Mouse (Mus musculus) granulocyte monocyte progenitor cell, adult 5-6 weeks (primary cell): Measurements from ENCODE around the gene Galk1. TPM values are rescaled to one million over a fixed set of nuclear protein-coding genes. Genes with fewer than 3 reads are reported as not detected.
A peak's percentile ranks its signal among the peaks of the same experiment; 100 is the strongest.

ENCODE experiments used
- ATAC-seq: replicated peaks from 2 replicates; pipeline ENCODE4 v1.8.0; 2016; ENCODE audit warnings: mild to moderate bottlenecking, moderate TSS enrichment, inconsistent platforms; ENCODE audit not compliant: poor library complexity, severe bottlenecking
- total RNA-seq, 2 experiments: library from RNA; stranded (forward) in 1 of 2; stranded (reverse) in 1 of 2; fragments of 200-712, 200-1000 nt in 1 of 2; fragments of >200 nt in 1 of 2; fragmentation: Nextera tagmentation in 1 of 2; gene quantifications; 2 replicates each; pipeline ENCODE4 v1.2.3; 2014 to 2017

The Galk1 gene
- total RNA-seq, 2 experiments from 2014 or later = 36.7 to 52.3 TPM

DNA sequence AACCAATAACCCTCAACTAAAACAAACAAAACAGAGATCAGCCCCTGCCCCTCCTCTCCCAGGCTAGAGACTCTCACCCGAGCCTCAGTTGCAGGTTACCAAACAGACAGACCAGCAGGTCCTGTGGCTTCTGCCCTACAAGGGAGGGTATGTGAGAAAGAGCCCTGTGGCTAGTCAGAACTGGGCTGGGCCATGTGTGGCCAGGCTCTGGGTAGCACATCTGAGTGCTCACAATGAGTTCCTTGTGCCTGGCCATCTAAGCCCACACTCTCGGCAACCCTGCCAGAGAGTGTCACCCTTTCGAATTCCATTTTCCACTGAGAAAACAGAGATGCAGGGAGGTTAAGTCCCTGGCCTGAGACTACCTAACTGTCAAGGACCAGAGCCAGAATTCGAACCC lies 20.4 kb downstream of the Galk1 start:
- ATAC-seq = no peak

DNA sequence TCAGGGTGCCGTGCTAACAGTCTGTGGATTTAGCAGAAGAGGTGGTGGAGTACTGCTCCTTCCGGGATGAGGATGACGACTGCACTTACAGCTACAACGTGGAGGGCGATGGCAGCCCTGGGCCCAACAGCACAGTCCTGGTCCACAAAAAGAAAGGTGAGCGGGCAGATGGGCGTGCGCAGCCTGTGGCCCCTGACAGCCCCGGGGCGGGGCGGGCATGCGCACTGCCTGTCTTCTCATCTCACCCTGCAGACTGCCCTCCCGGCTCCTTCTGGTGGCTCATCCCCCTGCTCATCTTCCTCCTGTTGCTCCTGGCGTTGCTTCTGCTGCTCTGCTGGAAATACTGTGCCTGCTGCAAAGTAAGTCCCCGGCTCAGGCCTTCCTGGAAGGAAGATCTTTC lies 22.8 kb downstream of the Galk1 start:
- ATAC-seq = no peak

DNA sequence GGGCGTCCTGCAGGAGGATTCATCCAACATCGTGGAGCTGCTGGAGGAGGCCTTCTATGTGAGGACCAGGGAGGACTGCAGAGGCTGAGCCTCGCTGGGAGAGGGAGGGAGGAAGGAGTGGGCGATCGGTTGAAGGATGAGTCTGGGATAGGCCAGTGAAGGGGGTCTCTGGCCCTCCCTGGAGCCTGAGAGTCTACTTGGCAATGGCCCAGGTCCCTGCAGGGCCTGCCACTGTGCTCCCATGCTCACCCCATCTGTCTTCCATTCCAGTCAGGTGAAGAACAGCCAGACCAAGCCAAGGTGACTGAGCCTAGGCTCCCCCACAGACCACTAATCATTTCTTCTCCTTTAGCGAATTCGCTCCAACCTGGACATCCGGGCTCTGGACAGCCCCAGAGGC lies 29.2 kb downstream of the Galk1 start:
- ATAC-seq = no peak

DNA sequence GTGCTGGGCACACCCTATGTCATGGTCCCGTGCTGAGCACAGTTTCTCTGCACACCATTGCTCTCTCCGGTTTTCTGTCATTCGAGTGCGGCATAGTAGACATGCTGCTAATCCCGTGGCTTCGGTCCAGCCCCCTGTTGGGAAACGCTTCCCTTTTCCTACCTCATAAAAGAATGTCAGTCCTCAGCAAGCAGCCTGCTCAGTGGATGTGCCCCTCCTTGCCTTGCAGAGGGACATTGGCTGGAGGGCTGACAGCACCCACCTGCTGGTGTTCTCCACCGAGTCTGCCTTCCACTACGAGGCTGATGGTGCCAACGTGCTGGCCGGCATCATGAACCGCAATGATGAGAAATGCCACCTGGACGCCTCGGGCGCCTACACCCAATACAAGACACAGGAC lies 30.0 kb downstream of the Galk1 start:
- ATAC-seq = no peak

DNA sequence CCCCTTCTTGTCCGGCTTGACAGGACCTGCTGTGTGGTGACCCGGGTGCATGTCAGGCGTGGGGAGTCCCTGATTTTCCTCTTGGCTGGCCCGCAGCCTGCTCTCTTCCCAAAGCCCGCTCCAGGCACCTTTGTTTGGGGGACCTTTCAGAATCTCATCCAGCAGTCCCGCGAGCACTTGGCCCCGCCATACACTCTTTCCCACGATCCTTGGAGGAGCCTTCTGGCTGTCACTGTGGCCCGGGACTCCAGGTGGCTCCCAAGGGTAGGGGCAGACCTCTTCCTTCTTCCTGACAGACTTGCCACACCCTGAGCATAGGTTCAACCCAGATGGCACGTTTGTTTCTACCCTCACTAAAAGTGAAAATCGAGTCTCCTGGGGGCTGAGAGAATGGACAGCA lies 37.0 kb downstream of the Galk1 start:
- ATAC-seq = no peak

DNA sequence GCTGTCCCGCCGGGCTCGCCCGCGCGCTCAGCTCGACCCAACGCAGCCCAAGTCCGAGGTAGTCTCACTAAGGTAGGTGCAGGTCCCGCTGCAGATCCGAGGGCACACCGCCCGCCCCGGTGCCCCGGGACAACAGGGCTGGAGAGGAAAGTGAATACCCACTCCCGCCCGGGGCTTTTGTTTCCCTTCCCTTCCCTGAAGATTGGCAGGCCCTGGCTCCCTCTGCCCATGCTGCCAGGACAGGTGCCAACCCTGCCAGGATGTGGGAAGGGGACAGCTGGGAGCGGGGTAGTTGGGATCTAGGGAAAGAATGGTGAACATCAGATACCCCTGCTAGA lies 37.5 kb downstream of the Galk1 start:
- no peak for ATAC-seq

DNA sequence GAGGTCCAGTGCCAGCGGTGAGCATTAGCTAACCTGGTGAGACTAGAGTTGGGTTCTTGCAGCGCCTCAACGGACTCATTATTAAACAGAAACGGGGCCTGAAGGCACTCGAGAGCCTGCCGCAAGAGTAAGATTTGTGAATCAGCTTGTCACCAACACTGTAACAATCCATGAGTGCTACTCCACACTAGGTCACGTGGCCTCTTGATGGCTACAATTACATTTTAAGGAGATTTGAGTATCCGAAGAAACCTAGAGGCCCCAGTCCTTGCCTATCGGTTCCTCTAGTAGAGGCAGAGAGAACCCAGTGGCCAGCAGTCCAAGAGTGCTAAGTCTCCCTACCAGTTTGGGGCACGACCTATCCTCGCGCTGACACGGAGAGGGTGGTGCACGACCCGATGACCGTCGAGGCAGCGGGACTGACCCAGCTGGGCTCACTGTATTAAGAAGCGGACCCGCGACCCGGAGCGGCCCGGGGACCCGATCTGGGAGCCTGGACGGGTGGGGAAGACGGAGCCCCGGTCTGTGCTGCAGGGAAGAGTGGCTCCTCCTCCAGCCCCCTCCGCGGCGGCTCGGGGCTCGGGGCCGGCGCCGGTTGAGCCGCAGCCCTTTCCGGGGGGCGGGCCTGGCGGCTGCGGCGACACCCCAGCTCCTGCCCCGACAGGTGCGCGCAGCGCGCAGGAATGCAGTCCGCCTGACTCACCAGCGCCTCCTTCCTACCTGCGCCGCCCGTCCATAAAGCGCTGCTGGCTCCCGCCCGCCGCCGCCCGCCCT lies 38.0 kb downstream of the Galk1 start, which contains the start of gene Itgb4:
Gene Itgb4 (plus strand): TSS at position 401 of the 774 bp plus-strand sequence.
- ATAC-seq = peak; percentile 65

DNA sequence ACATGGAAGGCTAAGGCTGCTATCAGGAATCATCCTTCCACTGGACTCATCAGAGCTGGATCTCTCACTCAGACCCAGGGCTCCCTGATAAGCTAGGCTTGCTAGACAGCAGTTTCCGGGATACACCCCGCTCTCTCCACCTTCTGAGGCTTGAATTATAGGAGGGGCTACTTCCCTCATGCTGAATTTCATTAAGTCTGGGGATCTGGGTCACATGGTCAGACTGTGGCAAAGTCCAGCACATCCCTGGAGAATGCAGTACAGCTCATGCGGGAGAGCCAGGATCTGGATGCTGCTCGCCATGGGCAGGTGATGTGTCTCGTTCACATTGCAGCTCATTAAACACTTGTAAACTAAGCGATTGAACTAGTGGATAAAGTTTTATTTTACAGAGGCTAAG lies 41.5 kb downstream of the Galk1 start:
- no peak for ATAC-seq

DNA sequence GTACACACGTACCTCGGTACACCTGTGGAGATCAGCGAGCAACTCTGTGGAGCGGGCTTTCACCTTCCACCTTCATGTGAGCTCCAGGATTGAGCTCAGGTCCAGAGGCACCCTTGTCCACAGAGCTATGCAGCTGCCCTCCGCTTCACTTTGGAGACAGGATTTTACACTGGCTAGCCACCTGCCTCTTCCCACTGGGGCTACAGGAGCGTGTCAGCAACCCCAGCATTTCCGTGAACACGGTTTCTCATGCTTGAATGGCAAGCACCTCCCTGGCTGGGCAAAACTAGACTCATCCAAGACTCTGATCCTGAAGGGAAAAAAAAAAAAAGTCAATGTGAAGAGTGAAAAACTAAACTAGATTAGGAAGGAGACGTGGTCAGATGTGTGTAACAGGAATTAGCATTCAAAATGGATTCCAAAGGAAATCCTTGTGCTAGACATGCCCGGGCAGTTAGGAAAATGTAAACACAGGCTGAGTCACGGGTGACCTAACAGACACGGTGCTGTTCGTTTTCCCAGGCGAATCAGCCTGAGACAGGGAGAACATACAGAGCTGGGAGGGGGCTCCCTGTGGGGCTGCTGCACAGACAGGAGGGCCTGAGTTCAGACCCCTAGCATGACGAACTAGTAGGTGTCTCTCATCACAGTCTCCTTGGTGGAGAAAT lies 42.4 kb downstream of the Galk1 start:
- ATAC-seq = no peak

DNA sequence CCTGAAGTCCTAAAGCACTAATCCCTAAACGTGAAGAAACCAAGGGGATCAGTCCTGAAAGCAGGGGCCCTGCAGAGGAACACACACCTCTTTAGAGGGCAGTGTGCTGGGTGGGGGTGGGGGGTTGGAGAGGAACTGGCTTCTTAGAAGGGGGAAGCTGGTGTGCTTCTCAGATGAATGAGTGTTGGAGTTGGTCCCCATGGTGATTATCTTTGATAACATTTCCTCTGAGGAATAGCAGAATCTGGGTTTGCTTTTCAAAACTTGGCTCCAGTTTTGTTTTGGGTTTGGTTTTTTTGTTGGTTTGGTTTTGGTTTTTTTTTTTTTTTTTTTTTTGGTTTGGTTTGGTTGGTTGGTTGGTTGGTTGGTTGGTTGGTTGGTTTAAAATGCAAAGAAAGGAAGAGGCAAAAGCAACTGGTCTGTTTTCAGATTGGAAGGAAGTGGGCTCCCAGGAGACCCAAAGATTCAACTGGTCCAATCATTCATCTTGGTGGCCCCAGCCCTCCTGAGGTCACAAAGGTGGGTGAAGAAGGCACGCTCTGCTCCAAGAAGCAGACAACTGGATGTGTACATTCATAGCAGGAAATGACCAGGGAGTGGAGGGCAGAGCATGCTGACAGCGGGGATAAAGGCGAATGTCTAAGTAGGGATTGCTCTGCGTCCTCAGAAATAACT lies 43.7 kb downstream of the Galk1 start:
- peak; percentile 41; the same call in 1 of the 2 replicates for ATAC-seq

DNA sequence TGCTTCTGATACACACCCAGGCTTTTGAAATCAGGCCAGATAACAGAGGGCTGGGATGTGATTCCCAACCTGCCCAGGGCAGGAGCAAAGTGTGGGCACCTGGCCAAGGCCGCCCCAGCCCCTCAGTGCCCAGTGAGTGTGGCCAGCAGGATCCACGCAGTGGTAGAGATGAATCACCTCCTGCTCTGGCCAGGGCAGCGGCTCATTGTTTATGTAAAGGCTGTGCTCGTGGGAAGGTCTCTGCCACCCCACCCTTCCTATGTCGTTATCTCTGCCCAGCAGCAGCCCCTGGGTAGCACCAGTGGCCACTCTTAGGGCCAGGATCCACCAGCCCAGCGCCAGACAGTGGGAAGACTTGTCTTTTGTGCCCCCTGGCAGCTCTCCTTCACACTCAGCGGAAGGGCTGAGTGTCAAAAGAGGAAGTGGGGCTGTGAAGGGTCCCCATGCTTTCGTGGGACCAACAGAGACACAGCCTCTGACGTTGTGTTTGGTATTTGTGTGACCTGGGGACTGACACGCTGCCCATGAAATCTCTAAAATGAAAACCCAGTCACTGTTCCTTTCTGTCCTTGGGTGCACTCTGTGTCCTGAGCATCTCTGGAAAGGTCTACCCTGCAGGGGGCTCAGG lies 47.4 kb downstream of the Galk1 start:
- ATAC-seq = peak; percentile 58

DNA sequence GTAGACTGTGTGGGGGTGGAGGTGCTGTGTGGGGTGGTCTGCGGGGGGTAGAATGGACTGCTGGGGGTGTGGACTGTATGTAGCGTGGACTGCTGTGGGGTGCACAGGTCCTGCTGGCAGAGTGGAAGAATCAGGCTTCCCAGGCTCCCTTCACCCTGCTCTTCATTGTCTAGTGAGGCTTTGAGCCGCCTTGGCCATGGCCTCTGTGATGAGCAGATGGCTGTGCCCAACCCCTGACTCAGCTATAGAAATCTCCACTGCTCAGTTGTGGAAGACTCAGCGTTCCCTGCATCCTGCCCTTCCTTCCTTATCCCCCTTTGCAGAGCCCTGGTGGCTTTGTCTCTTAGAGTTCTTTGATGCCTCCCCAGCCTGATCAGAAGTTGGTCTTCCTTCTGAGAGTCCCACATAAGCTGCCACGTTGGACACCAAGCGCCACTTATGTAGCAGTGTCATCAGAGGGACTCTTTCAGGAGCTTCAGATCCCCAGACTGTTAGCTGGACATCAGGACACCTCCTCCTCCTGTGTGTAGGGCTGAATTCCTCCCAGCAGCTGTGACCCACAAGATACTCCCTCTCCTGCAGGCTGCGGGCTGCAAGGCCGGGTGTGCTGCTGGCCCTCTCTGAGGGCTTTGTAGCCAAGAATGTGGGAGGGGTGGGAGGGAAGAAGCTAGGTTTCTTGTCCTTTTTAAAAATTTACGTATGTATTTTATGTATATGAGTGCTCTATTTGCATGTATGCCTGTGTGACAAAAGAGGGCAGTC lies 49.7 kb downstream of the Galk1 start:
- no peak for ATAC-seq

DNA sequence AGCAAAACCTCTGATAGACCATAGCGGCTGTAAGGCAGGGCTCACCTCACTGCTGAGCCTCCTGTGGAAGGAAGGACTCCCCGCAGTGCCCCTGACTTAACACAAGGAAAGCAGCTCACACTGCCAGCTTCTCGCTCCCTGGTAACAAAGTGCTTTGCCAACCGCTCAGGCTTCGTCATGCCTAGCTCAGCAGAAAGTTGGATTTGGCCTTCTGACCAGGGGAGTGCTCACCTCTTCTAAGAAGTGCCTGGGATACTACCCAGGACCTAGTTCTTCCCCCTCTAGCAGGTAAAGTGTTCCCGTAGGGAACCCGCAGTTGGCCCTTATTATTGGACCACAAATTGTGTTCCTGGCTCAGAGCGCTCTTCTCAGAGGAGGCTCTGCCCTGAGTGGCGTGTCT lies 53.5 kb downstream of the Galk1 start:
- no peak for ATAC-seq

Other genes starting within 250 kb of the Galk1 start
- gene Tmem94, start 247.3 kb downstream of the Galk1 start, total RNA-seq (2014; fragmentation: Nextera tagmentation) = 17.6 and 33.4 TPM in 2 replicates
- gene Tmem94, start 247.3 kb downstream of the Galk1 start, total RNA-seq (2017) = 9.0 and 17.2 TPM in 2 replicates
- gene Caskin2, start 199.1 kb downstream of the Galk1 start, total RNA-seq (2014; fragmentation: Nextera tagmentation) = 1.9 and 5.1 TPM in 2 replicates
- 1.7 and 3.5 TPM in 2 replicates for gene Caskin2, start 199.1 kb downstream of the Galk1 start, total RNA-seq (2017)
- 21.9 and 22.5 TPM in 2 replicates for gene Tsen54, start 198.0 kb downstream of the Galk1 start, total RNA-seq (2014; fragmentation: Nextera tagmentation)
- 8.5 and 18.6 TPM in 2 replicates for gene Tsen54, start 198.0 kb downstream of the Galk1 start, total RNA-seq (2017)
- 4.2 and 11.3 TPM in 2 replicates for gene Llgl2, start 188.7 kb downstream of the Galk1 start, total RNA-seq (2014; fragmentation: Nextera tagmentation)
- gene Llgl2, start 188.7 kb downstream of the Galk1 start, total RNA-seq (2017) = 2.8 and 4.1 TPM in 2 replicates
- gene Myo15b, start 154.3 kb downstream of the Galk1 start, total RNA-seq (2014; fragmentation: Nextera tagmentation) = 4.4 and 5.4 TPM in 2 replicates
- gene Myo15b, start 154.3 kb downstream of the Galk1 start, total RNA-seq (2017) = 1.1 and 2.1 TPM in 2 replicates
- 7.1 and 10.4 TPM in 2 replicates for gene Smim5, start 112.8 kb downstream of the Galk1 start, total RNA-seq (2014; fragmentation: Nextera tagmentation)
- gene Smim5, start 112.8 kb downstream of the Galk1 start, total RNA-seq (2017) = 3.5 and 7.8 TPM in 2 replicates
- gene Smim6, start 100.7 kb downstream of the Galk1 start, total RNA-seq (2014; fragmentation: Nextera tagmentation) = 0.88 and 2.3 TPM in 2 replicates
- 0.69 TPM in 1 of 2 replicates, not detected in the other for gene Smim6, start 100.7 kb downstream of the Galk1 start, total RNA-seq (2017)
- 20.4 and 44.5 TPM in 2 replicates for gene Sap30bp, start 79.4 kb downstream of the Galk1 start, total RNA-seq (2014; fragmentation: Nextera tagmentation)
- 145 and 211 TPM in 2 replicates for gene Sap30bp, start 79.4 kb downstream of the Galk1 start, total RNA-seq (2017)
- 22.8 and 27.6 TPM in 2 replicates for gene Recql5, start 79.2 kb downstream of the Galk1 start, total RNA-seq (2014; fragmentation: Nextera tagmentation)
- 18.9 and 19.3 TPM in 2 replicates for gene Recql5, start 79.2 kb downstream of the Galk1 start, total RNA-seq (2017)
- gene Itgb4, start 38.0 kb downstream of the Galk1 start, total RNA-seq (2014; fragmentation: Nextera tagmentation) = not detected in 2 replicates
- gene Itgb4, start 38.0 kb downstream of the Galk1 start, total RNA-seq (2017) = not detected in 2 replicates
- gene H3f3b, start 15.2 kb upstream of the Galk1 start, total RNA-seq (2014; fragmentation: Nextera tagmentation) = 447 and 460 TPM in 2 replicates
- 931 and 1,017 TPM in 2 replicates for gene H3f3b, start 15.2 kb upstream of the Galk1 start, total RNA-seq (2017)
- gene Unk, start 17.6 kb upstream of the Galk1 start, total RNA-seq (2014; fragmentation: Nextera tagmentation) = 25.4 and 40.0 TPM in 2 replicates
- gene Unk, start 17.6 kb upstream of the Galk1 start, total RNA-seq (2017) = 15.2 and 19.9 TPM in 2 replicates
- 19.1 and 26.7 TPM in 2 replicates for gene Unc13d, start 65.2 kb upstream of the Galk1 start, total RNA-seq (2014; fragmentation: Nextera tagmentation)
- 18.2 and 21.1 TPM in 2 replicates for gene Unc13d, start 65.2 kb upstream of the Galk1 start, total RNA-seq (2017)
- gene Wbp2, start 74.3 kb upstream of the Galk1 start, total RNA-seq (2014; fragmentation: Nextera tagmentation) = 83.3 and 96.6 TPM in 2 replicates
- gene Wbp2, start 74.3 kb upstream of the Galk1 start, total RNA-seq (2017) = 13.6 and 17.3 TPM in 2 replicates
- 1.9 TPM in 1 of 2 replicates, not detected in the other for gene Trim47, start 114.5 kb upstream of the Galk1 start, total RNA-seq (2014; fragmentation: Nextera tagmentation)
- gene Trim47, start 114.5 kb upstream of the Galk1 start, total RNA-seq (2017) = 3.1 TPM in 1 of 2 replicates, not detected in the other
- 11.6 and 18.1 TPM in 2 replicates for gene Trim65, start 118.4 kb upstream of the Galk1 start, total RNA-seq (2014; fragmentation: Nextera tagmentation)
- gene Trim65, start 118.4 kb upstream of the Galk1 start, total RNA-seq (2017) = 3.7 and 7.0 TPM in 2 replicates
- 52.1 and 60.1 TPM in 2 replicates for gene Mrpl38, start 126.1 kb upstream of the Galk1 start, total RNA-seq (2014; fragmentation: Nextera tagmentation)
- gene Mrpl38, start 126.1 kb upstream of the Galk1 start, total RNA-seq (2017) = 22.8 and 29.6 TPM in 2 replicates
- gene Fbf1, start 155.4 kb upstream of the Galk1 start, total RNA-seq (2014; fragmentation: Nextera tagmentation) = 14.1 and 22.2 TPM in 2 replicates
- gene Fbf1, start 155.4 kb upstream of the Galk1 start, total RNA-seq (2017) = 15.3 and 22.8 TPM in 2 replicates
- 85.3 and 106 TPM in 2 replicates for gene Ten1, start 186.1 kb upstream of the Galk1 start, total RNA-seq (2014; fragmentation: Nextera tagmentation)
- gene Ten1, start 186.1 kb upstream of the Galk1 start, total RNA-seq (2017) = 28.5 and 31.9 TPM in 2 replicates
- gene Acox1, start 186.3 kb upstream of the Galk1 start, total RNA-seq (2014; fragmentation: Nextera tagmentation) = 23.6 and 29.4 TPM in 2 replicates
- 15.0 and 16.0 TPM in 2 replicates for gene Acox1, start 186.3 kb upstream of the Galk1 start, total RNA-seq (2017)
- gene Evpl, start 225.4 kb upstream of the Galk1 start, total RNA-seq (2014; fragmentation: Nextera tagmentation) = 0.13 and 0.58 TPM in 2 replicates
- 1.5 and 1.7 TPM in 2 replicates for gene Evpl, start 225.4 kb upstream of the Galk1 start, total RNA-seq (2017)